Comparison of ENCODE assay signal across 21 mouse cellular contexts in genomic region chr3:21824913-21825610, GRCm38 (mm10).
A peak's percentile ranks its signal among the peaks of the same experiment; 100 is the strongest.
DNase-seq lines count a peak whose midpoint lies in the region; ATAC-seq and TF ChIP-seq lines count a peak whose summit lies in the region.
"Had no signal": no experiment of that assay in that cellular context is flagged by ENCODE, and none has a peak within 500 bp of the region (broad histone marks: within the 10 kb centered on the region; RNA-seq: fewer than 3 reads in every experiment).

No protein-coding gene starts in this region.

- peak overlapping the region; percentile 36; the same call in 1 of the 2 replicates for H3K27ac ChIP-seq in hindbrain, embryonic 14.5 days
- no peak overlapping the region for H3K27ac ChIP-seq in hindbrain, embryonic 12.5 days
- no peak overlapping the region for H3K27ac ChIP-seq in liver, adult 2 months (replicated peaks; ENCODE audit: insufficient read depth, low read depth, low read length)
- no peak overlapping the region for H3K27ac ChIP-seq in liver, postnatal 0 days (ENCODE audit: low read depth)
- H3K27ac ChIP-seq in limb, embryonic 10.5 days = no peak overlapping the region
- H3K27ac ChIP-seq in intestine, postnatal 0 days (ENCODE audit: low read depth, low read length) = no peak overlapping the region
- H3K27ac ChIP-seq: embryonic facial prominence, embryonic 12.5 days; heart, embryonic 15.5 days; kidney, embryonic 15.5 days; liver, embryonic 15.5 days; lung, embryonic 15.5 days had no signal

- H3K4me3 ChIP-seq in hindbrain, embryonic 14.5 days (replicated peaks; ENCODE audit: low read length) = no peak overlapping the region
- H3K4me3 ChIP-seq in hindbrain, embryonic 12.5 days = no peak overlapping the region
- H3K4me3 ChIP-seq in liver, adult 2 months (ENCODE audit: insufficient read depth, low read depth, low read length) = no peak overlapping the region
- no peak overlapping the region for H3K4me3 ChIP-seq in liver, postnatal 0 days (ENCODE audit: low read depth, low read length)
- H3K4me3 ChIP-seq in limb, embryonic 10.5 days = no peak overlapping the region
- H3K4me3 ChIP-seq in intestine, postnatal 0 days (ENCODE audit: low read depth, low read length) = no peak overlapping the region
- H3K4me3 ChIP-seq: embryonic facial prominence, embryonic 12.5 days; heart, embryonic 10.5 days; heart, embryonic 15.5 days; kidney, embryonic 15.5 days; liver, embryonic 15.5 days; lung, embryonic 15.5 days had no signal

- 94% methylated on average over 5 of the region's 5 CpGs for WGBS in hindbrain, embryonic 14.5 days
- WGBS in hindbrain, embryonic 12.5 days = 91% methylated on average over 5 of the region's 5 CpGs
- 84% methylated on average over 5 of the region's 5 CpGs for WGBS in liver, adult 2 months
- WGBS in liver, postnatal 0 days (ENCODE audit: insufficient replicate concordance) = 62% methylated on average over 5 of the region's 5 CpGs
- 95% methylated on average over 5 of the region's 5 CpGs for WGBS in limb, embryonic 10.5 days
- WGBS in intestine, postnatal 0 days = 86% methylated on average over 5 of the region's 5 CpGs

- H3K27me3 ChIP-seq in hindbrain, embryonic 14.5 days (ENCODE audit: control insufficient read depth, insufficient read depth, low read length) = no peaks in the 10 kb centered on the region
- no peaks in the 10 kb centered on the region for H3K27me3 ChIP-seq in hindbrain, embryonic 12.5 days
- no peaks in the 10 kb centered on the region for H3K27me3 ChIP-seq in liver, adult 2 months (ENCODE audit: control insufficient read depth, insufficient read depth, low read length)
- H3K27me3 ChIP-seq in liver, postnatal 0 days (ENCODE audit: insufficient read depth, low read length) = no peaks in the 10 kb centered on the region
- no peaks in the 10 kb centered on the region for H3K27me3 ChIP-seq in limb, embryonic 10.5 days (ENCODE audit: low read depth, poor library complexity, severe bottlenecking)
- no peaks in the 10 kb centered on the region for H3K27me3 ChIP-seq in intestine, postnatal 0 days (replicated peaks; ENCODE audit: control insufficient read depth, insufficient read depth, low read length)
- H3K27me3 ChIP-seq: embryonic facial prominence, embryonic 12.5 days; heart, embryonic 15.5 days; kidney, embryonic 15.5 days; liver, embryonic 15.5 days; lung, embryonic 15.5 days had no signal

- no peaks in the 10 kb centered on the region for H3K4me1 ChIP-seq in hindbrain, embryonic 14.5 days (replicated peaks; ENCODE audit: control insufficient read depth, insufficient read depth, low read length)
- peaks cover 7% of the 10 kb centered on the region for H3K4me1 ChIP-seq in hindbrain, embryonic 12.5 days
- peaks cover 4% of the 10 kb centered on the region; the same call in 1 of the 2 replicates for H3K4me1 ChIP-seq in liver, adult 2 months (ENCODE audit: control insufficient read depth, insufficient read depth, low read length)
- no peaks in the 10 kb centered on the region for H3K4me1 ChIP-seq in liver, postnatal 0 days (ENCODE audit: insufficient read depth)
- 0 out of 2 replicates have a peak, but pooled peaks cover 8% of the 10 kb centered on the region for H3K4me1 ChIP-seq in limb, embryonic 10.5 days
- no peaks in the 10 kb centered on the region for H3K4me1 ChIP-seq in intestine, postnatal 0 days (replicated peaks; ENCODE audit: control insufficient read depth, insufficient read depth, low read length)
- H3K4me1 ChIP-seq: embryonic facial prominence, embryonic 12.5 days; liver, embryonic 15.5 days had no signal

- no peak for TF ChIP-seq CTCF in liver, adult 2 months (IDR thresholded peaks at IDR 0.05; ENCODE audit: low read depth, low read length)
- TF ChIP-seq CTCF in liver, postnatal 0 days (IDR thresholded peaks at IDR 0.05; ENCODE audit: low read depth) = no peak
- no peak for TF ChIP-seq CTCF in intestine, postnatal 0 days (IDR thresholded peaks at IDR 0.05; ENCODE audit: low read depth)

- no peaks in the 10 kb centered on the region for H3K36me3 ChIP-seq in hindbrain, embryonic 14.5 days (replicated peaks; ENCODE audit: control insufficient read depth, insufficient read depth)
- no peaks in the 10 kb centered on the region for H3K36me3 ChIP-seq in hindbrain, embryonic 12.5 days
- H3K36me3 ChIP-seq in liver, adult 2 months (ENCODE audit: control insufficient read depth, insufficient read depth, low read length) = no peaks in the 10 kb centered on the region
- H3K36me3 ChIP-seq in liver, postnatal 0 days (replicated peaks; ENCODE audit: insufficient read depth, low read length) = no peaks in the 10 kb centered on the region
- H3K36me3 ChIP-seq in limb, embryonic 10.5 days = no peaks in the 10 kb centered on the region
- no peaks in the 10 kb centered on the region for H3K36me3 ChIP-seq in intestine, postnatal 0 days (ENCODE audit: control insufficient read depth, insufficient read depth)
- H3K36me3 ChIP-seq: embryonic facial prominence, embryonic 12.5 days; heart, embryonic 10.5 days; heart, embryonic 15.5 days; kidney, embryonic 15.5 days; liver, embryonic 15.5 days; lung, embryonic 15.5 days had no signal

- DNase-seq in hindbrain, embryonic 14.5 days (ENCODE audit: low spot score) = no peak
- DNase-seq in liver, adult 2 months (ENCODE audit: extremely low read depth, low read depth, low spot score) = peak; percentile 69
- DNase-seq in liver, postnatal 0 days = no peak
- peak; percentile 4 for DNase-seq in limb, embryonic 10.5 days (ENCODE audit: low spot score)
- no peak for DNase-seq in Muller cell, postnatal 12 days (ENCODE audit: inconsistent ontology term)
- DNase-seq: adrenal gland, adult 8-10 months; cerebellum, adult 8-10 months; embryo, embryonic 11 days; liver; spleen, adult 18-20 months; thymus, postnatal 14 days had no signal

- H3K4me2 ChIP-seq in hindbrain, embryonic 14.5 days (replicated peaks) = no peak overlapping the region
- no peak overlapping the region for H3K4me2 ChIP-seq in hindbrain, embryonic 12.5 days (replicated peaks)
- H3K4me2 ChIP-seq in liver, postnatal 0 days (ENCODE audit: low read depth, low read length) = no peak overlapping the region
- no peak overlapping the region for H3K4me2 ChIP-seq in intestine, postnatal 0 days (replicated peaks; ENCODE audit: low read depth)
- H3K4me2 ChIP-seq: embryonic facial prominence, embryonic 12.5 days; heart, embryonic 15.5 days; kidney, embryonic 15.5 days; liver, embryonic 15.5 days; lung, embryonic 15.5 days had no signal

- no peak for TF ChIP-seq EP300 in liver, postnatal 0 days (IDR thresholded peaks at IDR 0.05; ENCODE audit: low read depth)

- ATAC-seq in hindbrain, embryonic 14.5 days (ENCODE audit: low FRiP score) = no peak
- ATAC-seq in hindbrain, embryonic 12.5 days (ENCODE audit: low FRiP score) = no peak
- ATAC-seq in liver, postnatal 0 days = no peak
- ATAC-seq in neutrophil, adult 5-6 weeks (ENCODE audit: extremely low read depth, insufficient number of reproducible peaks, low FRiP score, poor library complexity, severe bottlenecking) = peak; percentile 85
- no peak for ATAC-seq in intestine, postnatal 0 days
- ATAC-seq: activated CD4-positive, CD25-positive, alpha-beta regulatory T cell, adult 4 months had no signal

- no peaks in the 10 kb centered on the region for H3K9me3 ChIP-seq in hindbrain, embryonic 14.5 days (ENCODE audit: control insufficient read depth, low read length)
- H3K9me3 ChIP-seq in hindbrain, embryonic 12.5 days (replicated peaks) = no peaks in the 10 kb centered on the region
- H3K9me3 ChIP-seq in liver, postnatal 0 days (ENCODE audit: low read length) = no peaks in the 10 kb centered on the region
- no peaks in the 10 kb centered on the region for H3K9me3 ChIP-seq in limb, embryonic 10.5 days (replicated peaks)
- H3K9me3 ChIP-seq in intestine, postnatal 0 days (ENCODE audit: control insufficient read depth) = no peaks in the 10 kb centered on the region
- H3K9me3 ChIP-seq: embryonic facial prominence, embryonic 12.5 days; heart, embryonic 10.5 days; heart, embryonic 15.5 days; kidney, embryonic 15.5 days; liver, embryonic 15.5 days; lung, embryonic 15.5 days had no signal

- no peak overlapping the region for H3K9ac ChIP-seq in hindbrain, embryonic 14.5 days
- H3K9ac ChIP-seq in hindbrain, embryonic 12.5 days = no peak overlapping the region
- no peak overlapping the region for H3K9ac ChIP-seq in liver, adult 2 months (ENCODE audit: low read depth, low read length)
- no peak overlapping the region for H3K9ac ChIP-seq in liver, postnatal 0 days (replicated peaks)
- H3K9ac ChIP-seq in intestine, postnatal 0 days (ENCODE audit: low read depth, low read length) = no peak overlapping the region
- H3K9ac ChIP-seq: embryonic facial prominence, embryonic 12.5 days; heart, embryonic 15.5 days; kidney, embryonic 15.5 days; liver, embryonic 15.5 days; lung, embryonic 15.5 days had no signal

- no peaks in the 10 kb centered on the region for H3K79me2 ChIP-seq in liver, adult 2 months (ENCODE audit: control insufficient read depth, insufficient read depth, low read length)

- no peak for TF ChIP-seq POLR2A in liver, adult 2 months (IDR thresholded peaks at IDR 0.05; ENCODE audit: extremely low read depth, insufficient read depth, low read length)

Comparison
In these comparisons a context has a peak if more than half of its experiments do, and no peak if none do; other contexts are left out.
1. DNase-seq: peak in liver, adult 2 months (single experiment) and limb, embryonic 10.5 days (single experiment); none in hindbrain, embryonic 14.5 days (single experiment), liver, postnatal 0 days (single experiment) and Muller cell, postnatal 12 days (single experiment).